Mouse (Mus musculus) adrenal gland (tissue): ENCODE measurements around the gene Cep250.

Source experiments
- intact Hi-C: fragments of 180-260 bp; cut with DNase I; formaldehyde crosslinking; loops from one replicate; pipeline ENCODE4 v1.15.1; 2025

Cep250 gene

DNA sequence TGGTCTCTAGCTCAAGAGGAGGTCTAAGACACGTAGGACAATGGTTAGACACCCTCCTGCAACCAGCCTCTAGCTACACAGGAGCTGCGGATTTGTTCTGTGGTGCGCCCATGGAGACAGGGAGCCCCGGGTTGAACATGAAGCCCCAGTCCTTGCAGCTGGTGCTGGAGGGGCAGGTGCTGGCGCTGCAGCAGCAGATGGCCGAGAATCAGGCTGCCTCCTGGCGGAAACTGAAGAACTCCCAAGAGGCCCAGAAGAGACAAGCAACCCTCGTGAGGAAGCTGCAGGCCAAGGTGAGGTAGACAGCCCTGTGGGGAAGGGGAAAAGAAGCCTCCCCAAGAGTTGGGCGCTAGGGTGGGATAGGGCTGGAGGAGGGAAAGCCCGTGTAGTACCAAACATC lies 5.6 kb downstream of the Cep250 start:
- intact Hi-C loops: loop anchor here (10.0 kb wide), 1 partner anchor 313 kb away; no protein-coding TSS in a partner anchor

GRCm38 (mm10) chr2:155962991-155963390 lies 6.7 kb downstream of the Cep250 start:
- intact Hi-C loops: loop anchor here (10.0 kb wide), 1 partner anchor 312 kb away; no protein-coding TSS in a partner anchor

DNA sequence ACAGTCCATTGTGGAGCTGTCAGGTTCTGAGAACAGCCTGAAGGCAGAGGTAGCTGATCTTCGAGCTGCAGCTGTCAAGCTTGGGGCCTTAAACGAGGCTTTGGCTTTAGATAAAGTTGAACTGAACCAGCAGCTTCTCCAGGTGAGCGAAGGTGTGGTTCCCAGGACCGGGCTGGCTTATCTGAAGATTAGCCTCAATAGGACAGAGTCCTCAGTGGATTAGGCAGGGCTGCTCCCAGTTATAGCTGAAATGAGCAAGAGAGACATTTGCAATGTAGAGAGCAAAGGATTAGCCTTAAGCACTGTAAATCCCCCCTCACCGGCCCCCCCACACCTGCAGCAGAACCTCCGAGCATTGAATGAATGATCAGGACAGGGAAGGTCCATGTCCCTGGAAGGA lies 17.1 kb downstream of the Cep250 start:
- intact Hi-C loops: no loop called here

DNA sequence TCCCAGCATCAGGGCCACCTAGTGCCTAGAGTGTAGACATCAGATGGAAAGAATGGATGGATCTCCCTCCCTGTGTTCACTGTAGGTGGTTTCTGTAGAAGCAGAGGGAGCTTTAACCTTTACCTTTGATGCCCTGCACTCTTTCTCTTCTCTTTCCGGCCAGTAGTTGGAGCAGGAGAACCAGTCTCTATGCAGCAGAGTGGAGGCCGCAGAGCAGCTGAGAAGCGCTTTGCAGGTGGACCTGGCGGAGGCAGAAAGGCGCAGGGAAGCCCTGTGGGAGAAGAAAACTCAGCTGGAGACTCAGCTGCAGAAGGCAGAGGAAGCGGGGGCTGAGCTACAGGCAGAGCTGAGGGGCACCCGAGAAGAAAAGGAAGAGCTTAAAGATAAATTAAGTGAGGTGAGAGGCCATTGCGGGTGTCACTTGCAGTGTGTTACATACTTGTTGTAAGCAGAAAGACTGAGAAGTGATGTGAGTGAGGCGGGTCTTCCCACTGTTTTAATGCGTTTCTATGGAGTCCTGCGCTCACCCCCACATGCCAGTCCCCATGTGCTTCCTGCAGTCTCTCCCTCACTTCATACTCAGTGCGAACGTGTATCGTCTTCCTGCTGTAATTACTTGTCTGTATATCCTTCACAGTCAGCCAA lies 18.0 kb downstream of the Cep250 start:
- intact Hi-C loops: no loop called here

DNA sequence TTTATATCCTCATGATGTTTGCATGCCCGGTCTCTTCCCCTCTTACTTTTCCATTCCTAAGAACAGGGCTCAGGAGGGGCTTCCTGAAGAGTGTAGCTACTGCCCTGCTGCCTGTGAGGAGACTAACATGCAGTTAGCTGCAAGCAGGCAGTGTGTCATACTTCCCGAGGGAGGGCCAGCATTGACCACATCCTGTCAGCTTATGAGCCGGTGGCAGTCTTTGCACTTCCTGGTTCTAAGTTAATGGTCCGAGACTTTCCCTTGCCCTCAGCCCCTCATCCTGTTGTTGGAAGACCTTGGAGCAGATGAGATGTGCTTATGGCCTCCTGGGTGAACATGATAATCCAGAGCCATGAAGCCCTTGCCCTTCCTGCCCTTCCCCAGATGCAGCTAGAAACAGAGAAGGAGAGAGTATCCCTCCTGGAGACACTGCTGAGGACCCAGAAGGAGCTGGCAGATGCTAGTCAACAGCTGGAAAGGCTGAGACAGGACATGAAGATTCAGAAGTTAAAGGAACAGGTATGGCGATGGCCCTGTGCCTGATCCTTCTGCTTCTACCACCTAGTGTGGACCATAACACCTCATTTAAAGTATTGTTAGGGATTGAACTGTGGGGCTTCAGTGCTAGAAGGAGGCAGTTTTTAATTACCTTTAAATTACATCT lies 23.2 kb downstream of the Cep250 start:
- intact Hi-C loops: no loop called here

GRCm38 (mm10) chr2:155985776-155986175 lies 29.5 kb downstream of the Cep250 start:
- intact Hi-C loops: no loop called here

DNA sequence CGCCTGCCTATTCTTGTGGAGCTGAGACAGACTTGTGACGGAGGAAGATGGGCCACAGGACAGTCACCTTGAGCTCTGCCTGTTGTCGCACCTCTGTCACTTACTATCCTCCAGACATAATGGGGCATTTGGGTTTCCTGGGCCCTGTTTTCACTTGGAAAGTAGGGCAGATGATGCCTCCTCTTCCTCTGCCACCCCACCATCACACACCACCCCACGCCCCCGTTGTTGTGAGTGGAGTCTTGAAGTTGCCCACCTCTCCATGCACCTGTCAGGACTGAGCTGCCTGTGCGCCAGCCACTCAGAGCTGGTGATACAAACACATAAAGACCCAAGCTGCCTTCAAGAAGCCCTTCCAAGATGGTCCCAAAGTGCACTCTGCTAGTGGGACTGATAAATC lies 30.9 kb downstream of the Cep250 start:
- intact Hi-C loops: no loop called here

- intact Hi-C loops: no loop called here
Observed at GRCm38 (mm10) chr2:155989085-155989484, 32.8 kb downstream of the Cep250 start.

GRCm38 (mm10) chr2:155991151-155991550 lies 34.9 kb downstream of the Cep250 start:
- intact Hi-C loops: no loop called here

DNA sequence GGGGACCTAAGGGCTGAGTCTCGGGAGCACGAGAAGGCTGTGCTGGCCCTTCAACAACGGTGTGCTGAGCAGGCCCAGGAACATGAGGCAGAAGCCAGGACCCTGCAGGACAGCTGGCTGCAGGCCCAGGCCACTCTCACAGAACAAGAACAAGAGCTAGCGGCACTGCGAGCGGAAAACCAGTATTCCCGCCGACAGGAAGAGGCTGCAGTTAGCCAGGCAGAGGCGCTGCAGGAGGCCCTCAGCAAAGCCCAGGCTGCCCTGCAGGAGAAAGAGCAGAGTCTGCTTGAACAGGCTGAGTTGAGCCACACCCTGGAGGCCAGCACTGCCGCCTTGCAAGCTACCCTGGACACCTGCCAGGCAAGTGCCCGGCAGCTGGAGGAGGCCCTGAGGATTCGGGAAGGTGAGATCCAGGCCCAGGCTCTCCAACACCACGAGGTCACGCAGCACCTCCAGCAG lies 35.6 kb downstream of the Cep250 start:
- intact Hi-C loops: no loop called here

DNA sequence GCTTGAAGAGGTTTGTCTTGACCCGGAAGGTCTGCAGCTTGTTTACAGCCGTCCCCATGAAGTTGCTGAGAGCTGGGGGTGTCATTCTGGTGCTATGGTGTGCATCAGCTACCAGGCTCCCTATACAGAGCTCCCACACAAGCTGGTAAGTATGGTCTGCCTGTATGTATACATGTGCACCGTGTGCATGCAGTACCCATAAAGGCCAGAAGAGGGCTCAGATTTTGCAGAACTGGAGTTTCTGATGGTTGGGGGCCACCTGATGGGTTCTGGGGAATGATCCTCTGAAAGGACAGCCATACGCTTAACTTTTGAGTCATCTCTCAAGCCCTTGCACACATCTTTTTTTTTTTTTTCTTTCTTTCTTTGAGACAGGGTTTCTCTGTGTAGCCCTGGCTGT lies 49.1 kb downstream of the Cep250 start:
- intact Hi-C loops: no loop called here

GRCm38 (mm10) chr2:156007888-156008532 lies 51.8 kb downstream of the Cep250 start, which contains the start of the genes 6430550D23Rik and Ergic3:
6430550D23Rik (minus strand) TSS chr2:156007977.
Ergic3 (plus strand) TSS chr2:156008045.
- intact Hi-C loops: no loop called here

DNA sequence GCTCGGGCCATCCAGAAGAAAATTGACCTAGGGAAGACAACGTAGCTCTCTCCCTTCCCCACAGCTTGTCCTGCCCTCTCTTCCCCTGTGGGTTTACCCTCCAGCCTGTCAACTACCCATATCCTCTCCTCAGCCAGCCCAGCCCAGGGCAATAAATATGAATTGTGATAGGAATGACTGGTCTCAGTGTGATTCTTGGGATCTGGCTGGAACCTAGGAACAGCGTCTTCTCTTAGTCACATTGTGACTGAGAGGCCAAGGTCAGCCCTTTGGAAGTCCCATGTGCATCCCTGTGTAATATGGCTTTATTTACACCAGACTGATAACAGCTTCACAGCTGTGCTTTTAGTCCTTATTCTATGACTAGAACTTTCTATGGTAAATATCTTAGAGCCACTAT lies 61.8 kb downstream of the Cep250 start:
- intact Hi-C loops: no loop called here

DNA sequence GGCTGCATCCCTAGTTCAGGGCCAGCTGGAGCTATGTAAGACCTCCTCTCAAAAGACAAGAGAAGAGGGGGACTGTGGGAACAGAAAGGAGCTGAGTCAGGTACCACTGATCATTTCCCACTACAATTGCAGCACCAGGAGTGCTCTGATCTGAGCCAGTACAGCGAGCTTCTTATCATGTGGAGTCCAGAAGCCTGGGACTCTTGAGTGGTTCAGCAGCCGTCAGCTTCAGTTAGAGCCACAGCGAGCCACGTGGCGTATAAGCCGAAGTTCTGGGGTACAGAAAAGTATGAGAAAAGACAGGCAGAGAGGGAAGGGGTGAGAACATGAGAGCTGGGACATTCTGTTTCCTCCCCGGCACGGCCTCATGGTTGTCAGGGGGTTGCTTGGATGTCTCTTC lies 65.0 kb downstream of the Cep250 start:
- intact Hi-C loops: no loop called here

DNA sequence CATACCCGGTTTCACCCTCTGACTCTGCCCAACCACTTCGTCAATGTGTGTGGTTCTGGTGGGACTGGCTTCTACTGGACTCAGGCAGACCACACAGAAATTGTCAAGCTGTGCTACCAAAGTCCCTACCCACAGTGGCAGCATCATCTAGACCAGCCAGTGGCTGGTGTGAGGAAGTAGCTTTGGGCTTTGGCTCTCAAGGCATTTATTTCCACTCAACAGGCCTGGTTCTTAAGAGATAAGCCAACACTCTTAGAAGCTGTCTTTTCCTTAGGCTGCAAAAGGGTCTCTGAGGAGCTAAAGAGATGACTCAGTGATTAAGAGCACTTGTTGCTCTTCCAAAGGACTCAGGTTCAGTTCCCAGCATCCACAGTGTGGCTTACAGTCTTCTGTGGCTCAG lies 65.5 kb downstream of the Cep250 start:
- intact Hi-C loops: no loop called here

GRCm38 (mm10) chr2:156025482-156025881 lies 69.2 kb downstream of the Cep250 start:
- intact Hi-C loops: no loop called here

DNA sequence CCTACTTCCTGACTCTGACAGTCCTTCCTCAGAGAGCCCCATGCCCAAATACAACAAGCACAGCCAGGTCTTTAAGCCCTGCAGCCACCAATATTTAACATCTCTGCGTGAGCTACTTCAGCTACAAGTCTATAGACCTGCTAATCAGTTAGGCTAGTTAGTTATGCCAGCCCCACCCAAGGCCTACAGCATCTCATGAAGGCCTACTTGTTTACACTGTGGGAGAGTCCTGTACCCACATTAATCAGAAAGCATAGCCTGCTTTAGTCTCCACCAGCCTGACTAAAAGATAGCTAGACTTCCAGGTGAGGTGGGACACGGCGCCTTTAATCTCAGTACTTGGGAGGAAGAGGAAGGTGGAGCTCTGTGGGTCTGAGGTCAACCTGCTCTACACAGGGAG lies 83.1 kb downstream of the Cep250 start:
- intact Hi-C loops: no loop called here

DNA sequence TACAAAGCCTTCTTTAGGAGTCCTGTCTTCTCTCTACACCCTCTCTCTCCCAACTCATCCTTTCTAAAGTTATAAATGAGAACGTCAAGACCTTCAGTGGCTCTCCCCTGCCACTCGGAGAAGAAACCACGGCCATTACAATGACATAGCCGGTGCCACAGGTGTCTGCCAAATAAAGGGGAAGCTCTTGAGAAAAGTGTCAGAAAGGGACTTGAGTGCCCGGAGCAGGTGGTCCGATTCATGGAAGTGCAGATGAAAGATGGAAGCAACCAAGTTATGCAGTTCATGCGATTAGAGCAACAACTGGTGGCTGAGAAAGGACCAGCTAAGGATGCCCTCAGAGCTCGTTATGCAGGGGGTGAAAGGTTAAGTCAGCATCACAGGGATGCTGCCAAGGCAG lies 86.6 kb downstream of the Cep250 start:
- intact Hi-C loops: no loop called here

GRCm38 (mm10) chr2:156047929-156048328 lies 91.7 kb downstream of the Cep250 start:
- intact Hi-C loops: no loop called here
